Mouse (Mus musculus): Measurements from ENCODE around the gene Uba6.
A peak's percentile ranks its signal among the peaks of the same experiment; 100 is the strongest.

The Uba6 gene

GRCm38 (mm10) chr5:86072756-86073386 is 99.7 kb downstream of the Uba6 start:
- no peak for DNase-seq (ENCODE audit: low read depth, low spot score)

GRCm38 (mm10) chr5:86071538-86071937 is 101.1 kb downstream of the Uba6 start, which contains the start of gene Stap1:
Gene Stap1, plus strand, starts transcription at chr5:86071746.
- DNase-seq (ENCODE audit: low read depth, low spot score): peak; percentile 86

GRCm38 (mm10) chr5:86069121-86069520 is 103.5 kb downstream of the Uba6 start:
- DNase-seq (ENCODE audit: low read depth, low spot score): peak; percentile 68

GRCm38 (mm10) chr5:86068451-86068850 is 104.2 kb downstream of the Uba6 start:
- DNase-seq (ENCODE audit: low read depth, low spot score): no peak

- DNase-seq (ENCODE audit: low read depth, low spot score): peak; percentile 87
Measured at GRCm38 (mm10) chr5:86066551-86066929, 106.1 kb downstream of the Uba6 start.

GRCm38 (mm10) chr5:86065876-86066550 is 106.6 kb downstream of the Uba6 start:
- DNase-seq (ENCODE audit: low read depth, low spot score): no peak

- DNase-seq (ENCODE audit: low read depth, low spot score): peak; percentile 98
Measured at GRCm38 (mm10) chr5:86065101-86065875, 107.3 kb downstream of the Uba6 start, which contains the start of gene Cenpc1. Gene Cenpc1, minus strand, starts transcription at chr5:86065583.

- no peak for DNase-seq (ENCODE audit: low read depth, low spot score)
Measured at GRCm38 (mm10) chr5:86063501-86063900, 109.1 kb downstream of the Uba6 start.
